Mouse (Mus musculus): ENCODE data around the gene Il34.

DNA sequence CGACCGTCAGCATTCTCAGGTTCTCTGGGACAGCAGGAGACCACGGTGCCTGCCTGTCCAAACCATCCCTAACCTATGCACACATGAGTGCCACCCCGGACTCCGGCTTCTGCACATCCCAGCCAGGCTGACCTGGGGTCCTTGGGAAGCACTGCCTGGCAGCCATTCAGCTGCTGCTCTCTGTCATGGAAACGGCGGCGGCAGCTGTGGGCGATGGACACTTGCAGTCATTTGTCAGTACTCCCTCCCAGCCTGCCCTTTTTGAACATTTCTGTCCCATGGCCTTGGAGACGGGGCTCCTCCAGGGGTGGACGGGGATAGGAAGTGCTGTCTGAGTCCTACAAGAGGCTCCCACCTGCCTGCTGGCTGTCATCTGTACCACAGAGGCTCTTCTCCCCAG lies 97.3 kb downstream of the Il34 start:
- TF ChIP-seq GATA1 (IDR thresholded peaks at IDR 0.05; ENCODE audit: low read length) (no peak), TAL1 (IDR thresholded peaks at IDR 0.05; ENCODE audit: low read length) (no peak)

Measured in erythroblast, embryonic 14.5 days (primary cell).